Mouse (Mus musculus) spleen, postnatal 4 days (tissue): ENCODE data around the gene Nefh.

Experiments used
- DNase-seq, 2 experiments: peaks; one replicate each; pipeline ENCODE4 v3.0.0; 2022; ENCODE audit warnings: low spot score in 2 of 2

Nefh gene

DNA sequence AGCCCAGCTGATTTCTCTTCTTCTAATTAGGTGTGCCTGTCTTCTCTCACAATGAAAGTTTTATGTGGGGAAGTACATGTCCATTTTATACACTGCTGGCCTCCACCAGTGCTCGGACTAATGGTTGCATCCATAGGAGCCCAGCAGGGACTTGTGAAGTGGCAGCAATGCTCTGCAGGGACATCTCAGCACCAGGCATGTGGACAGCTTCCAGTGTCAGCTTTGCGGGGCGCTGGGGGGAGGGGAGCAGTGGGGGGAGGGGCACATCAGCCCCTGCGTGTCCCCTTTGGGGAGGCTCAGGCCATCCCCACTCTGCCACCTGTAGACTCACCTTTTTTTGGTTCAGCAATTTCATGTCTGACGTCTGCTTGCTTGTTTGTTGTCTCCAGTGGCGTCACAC, 5.5 kb upstream of the Nefh start:
- DNase-seq, result no peak

GRCm38 (mm10) chr11:4949256-4950044, 1.6 kb upstream of the Nefh start:
- peak; percentile 22 to 75 for DNase-seq

DNA sequence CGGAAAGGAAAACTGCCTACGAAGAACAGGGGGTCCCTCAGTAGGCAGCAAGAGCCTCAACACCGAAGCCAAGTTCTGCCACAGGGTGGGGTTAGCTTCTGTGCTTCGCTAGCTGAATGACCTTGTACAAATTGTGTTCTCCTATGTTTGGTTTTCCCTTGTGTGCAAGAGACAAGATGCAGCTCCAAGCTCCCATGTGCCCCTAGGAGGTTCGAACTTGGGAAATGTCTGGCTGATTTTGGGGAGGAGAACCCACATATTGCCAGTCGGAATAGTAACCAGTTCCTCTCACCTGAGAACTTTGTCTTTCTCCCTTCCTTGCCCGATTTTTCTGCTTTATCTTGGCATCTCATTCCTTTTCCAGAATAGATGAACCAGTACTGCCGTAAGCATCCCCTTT, 928 bp upstream of the Nefh start:
- no peak for DNase-seq

DNA sequence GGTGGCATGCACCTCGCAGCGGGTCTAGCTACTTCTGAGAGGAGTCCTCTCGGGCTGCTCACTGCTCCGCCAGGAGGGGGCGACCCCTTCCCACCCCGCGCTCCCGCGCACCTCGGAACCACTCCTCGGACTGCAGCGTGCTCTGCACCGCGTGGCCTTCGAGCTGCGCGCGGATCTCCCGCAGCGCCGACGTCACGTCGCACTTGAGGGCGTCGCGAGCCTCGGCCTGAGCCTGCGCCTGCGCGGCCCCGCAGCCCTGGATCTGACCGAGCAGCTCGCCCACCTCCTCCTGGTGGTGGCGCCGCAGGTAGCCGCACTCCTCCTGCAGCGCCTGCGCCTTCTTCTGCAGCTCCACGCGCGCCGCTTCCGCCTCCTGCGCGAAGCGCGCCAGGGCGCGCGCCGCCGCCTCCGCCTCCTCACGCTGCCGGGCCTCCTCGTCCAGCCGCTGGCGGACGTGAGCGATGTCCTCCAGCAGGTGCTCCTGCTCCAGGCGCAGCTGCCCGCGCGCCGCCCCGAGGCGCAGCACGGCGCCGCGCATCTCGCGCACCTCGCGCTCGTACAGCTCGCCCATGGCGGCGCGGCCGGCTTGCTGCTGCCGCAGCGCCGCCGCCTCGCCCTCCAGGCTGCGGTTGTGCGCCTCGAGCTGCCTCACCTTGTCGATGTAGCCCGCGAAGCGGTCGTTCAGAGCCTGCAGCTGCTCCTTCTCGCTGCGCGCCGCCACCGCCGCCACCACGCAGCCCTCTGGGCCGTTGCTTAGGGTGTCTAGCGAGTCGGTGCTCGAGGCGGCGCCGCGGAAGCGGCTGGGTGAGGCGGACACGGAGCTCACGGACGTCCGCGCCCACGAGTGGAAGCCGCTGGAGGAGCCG, 684 bp downstream of the Nefh start:
- peak; percentile 33 to 73 for DNase-seq

DNA sequence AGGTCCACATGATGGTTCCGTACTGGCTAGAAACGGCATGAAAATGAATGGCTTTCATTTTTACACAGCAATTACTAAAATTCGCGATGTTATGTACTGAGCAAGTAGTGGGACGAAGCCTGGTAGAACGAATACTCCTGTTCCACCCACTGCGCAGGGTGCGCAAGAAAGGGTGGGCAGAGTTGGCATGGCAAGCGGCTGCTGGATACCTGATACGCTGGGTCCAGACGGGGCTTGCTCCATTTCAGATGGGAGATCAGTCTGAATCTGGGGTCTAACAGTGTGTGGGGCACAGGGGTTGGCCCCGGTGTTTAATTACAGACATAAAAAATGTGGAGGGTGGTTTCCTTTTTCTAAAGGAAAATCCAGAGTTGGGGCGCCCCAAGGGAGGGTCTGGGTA, 1.3 kb downstream of the Nefh start:
- no peak for DNase-seq

DNA sequence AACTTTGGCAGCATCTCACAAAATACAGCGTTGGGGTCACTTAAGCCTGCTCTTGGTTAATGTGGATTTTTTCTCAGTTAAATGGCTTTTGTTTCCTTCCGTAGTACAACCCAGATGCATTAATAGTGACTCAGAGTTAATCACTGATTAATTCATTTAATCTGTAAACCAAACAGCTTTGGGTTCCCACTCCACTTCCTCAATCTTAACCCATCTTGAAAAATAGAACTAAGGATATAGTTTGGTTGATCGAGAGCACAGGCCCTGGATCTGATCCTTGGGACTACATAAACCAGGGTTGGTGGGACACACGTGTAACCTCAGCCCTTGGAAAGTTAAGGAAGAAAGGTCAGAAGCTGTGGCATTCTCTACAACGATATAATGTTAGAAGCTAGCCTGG, 11.6 kb downstream of the Nefh start:
- DNase-seq, result no peak

GRCm38 (mm10) chr11:4931009-4931601, 16.8 kb downstream of the Nefh start:
- no peak for DNase-seq

- no peak for DNase-seq
Measured at GRCm38 (mm10) chr11:4927224-4927623, 20.6 kb downstream of the Nefh start.

GRCm38 (mm10) chr11:4921751-4922150, 26.1 kb downstream of the Nefh start:
- no peak for DNase-seq

GRCm38 (mm10) chr11:4921281-4921680, 26.6 kb downstream of the Nefh start:
- DNase-seq, result no peak

- peak; percentile 36 to 72 for DNase-seq
Measured at GRCm38 (mm10) chr11:4916068-4916467, 31.8 kb downstream of the Nefh start.

- no peak for DNase-seq
Measured at GRCm38 (mm10) chr11:4906231-4906630, 41.6 kb downstream of the Nefh start.

- no peak for DNase-seq
Measured at GRCm38 (mm10) chr11:4901956-4902355, 45.9 kb downstream of the Nefh start.

- peak in 1 of 2 experiments; percentile 27 for DNase-seq
Measured at GRCm38 (mm10) chr11:4900437-4900836, 47.4 kb downstream of the Nefh start.

DNA sequence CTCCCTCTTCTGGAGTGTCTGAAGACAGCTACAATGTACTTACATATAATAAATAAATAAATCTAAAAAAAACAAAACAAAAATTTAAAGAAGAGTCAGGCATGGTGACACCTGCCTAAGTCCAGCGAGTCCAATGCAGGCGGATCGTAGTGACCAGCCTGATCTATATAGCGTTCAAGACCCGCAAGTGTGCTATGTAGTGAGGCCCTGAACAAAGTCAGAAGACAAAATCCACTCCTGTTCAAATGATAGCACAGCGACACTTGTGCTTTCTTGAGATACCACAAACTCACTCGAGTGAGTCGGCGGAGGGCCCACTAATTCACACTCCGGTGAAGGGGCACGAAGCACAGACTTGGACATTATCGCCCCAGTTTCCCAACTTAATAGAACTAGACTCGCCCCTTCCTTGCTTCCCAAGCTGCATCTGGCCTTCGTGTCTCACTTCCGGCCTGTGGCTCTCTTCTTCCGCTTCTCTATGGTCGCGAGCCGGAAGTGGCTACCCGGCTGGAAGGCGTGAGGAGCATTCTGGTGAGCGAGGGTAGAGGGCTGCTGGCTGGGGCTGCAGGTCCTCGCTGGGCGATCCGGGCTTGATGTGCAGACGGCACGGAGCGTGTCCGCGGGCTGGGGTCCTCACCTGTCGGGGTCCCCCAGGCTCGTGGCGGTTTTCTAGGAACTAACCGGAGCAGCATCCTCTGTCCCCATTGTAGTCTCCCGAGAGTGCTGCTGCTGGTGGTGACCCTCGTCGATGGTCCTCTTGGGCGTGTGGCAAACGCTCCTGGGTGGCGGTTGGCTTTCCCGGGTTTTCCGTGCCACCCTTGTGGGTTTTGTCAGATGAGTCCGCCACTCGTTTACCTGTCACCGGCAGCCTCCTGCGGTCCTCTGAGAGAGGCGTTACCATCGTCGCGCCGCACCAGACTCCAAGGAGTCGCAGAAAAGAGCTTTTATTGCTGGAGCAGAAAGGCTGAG, 52.7 kb downstream of the Nefh start, which contains the start of gene Thoc5:
Gene Thoc5, plus strand, starts transcription at position 473 of the 969 bp plus-strand sequence.
- peak; percentile 73 to 87 for DNase-seq
